Mouse (Mus musculus): ENCODE data around the gene Rsrp1. TPM values are rescaled to one million over a fixed set of nuclear protein-coding genes. Genes with fewer than 3 reads are reported as not detected.
"Not testable (repeated sequence)": the region's sequence is repeated elsewhere in the genome, so short reads cannot be mapped to it uniquely, and the experiment has no call there.

Rsrp1 gene
- polyA plus RNA-seq, 1 experiment from 2014 or later, result 263 TPM

DNA sequence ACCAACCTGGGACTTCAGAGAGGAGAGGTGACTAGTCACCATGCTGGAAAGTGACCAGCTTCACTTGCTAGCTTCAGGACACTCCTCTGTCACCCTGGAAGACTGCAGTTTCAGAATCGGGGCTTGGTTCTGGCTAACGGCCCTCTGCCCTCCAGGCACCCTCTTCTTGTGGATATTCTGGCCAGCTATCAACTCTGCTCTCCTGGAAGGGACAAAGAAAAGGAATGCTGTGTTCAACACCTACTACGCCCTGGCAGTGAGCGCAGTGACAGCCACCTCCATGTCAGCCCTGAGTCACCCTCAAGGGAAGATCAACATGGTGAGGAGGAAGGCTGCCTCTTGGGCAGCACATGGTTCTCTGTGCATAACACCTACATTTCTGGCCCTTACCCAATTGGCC lies 39.0 kb upstream of the Rsrp1 start:
- no peak for ATAC-seq
- Histone ChIP-seq H3K9me3 (ENCODE audit: control insufficient read depth) (no peaks in the 10 kb centered on the region), H3K9ac (ENCODE audit: low read depth, low read length) (no peak overlapping the region), H3K27ac (ENCODE audit: low read depth, low read length) (no peak overlapping the region), H3K36me3 (ENCODE audit: control insufficient read depth, insufficient read depth) (no peaks in the 10 kb centered on the region), H3K4me1 (replicated peaks; ENCODE audit: control insufficient read depth, insufficient read depth, low read length) (0 out of 2 replicates have a peak, but pooled peaks cover 3% of the 10 kb centered on the region), H3K4me2 (replicated peaks; ENCODE audit: low read depth) (no peak overlapping the region), H3K27me3 (replicated peaks; ENCODE audit: control insufficient read depth, insufficient read depth, low read length) (no peaks in the 10 kb centered on the region), H3K4me3 (ENCODE audit: low read depth, low read length) (no peak overlapping the region)
- WGBS, result 87% methylated on average over 4 of the region's 4 CpGs
- TF ChIP-seq CTCF (IDR thresholded peaks at IDR 0.05; ENCODE audit: low read depth), result no peak

DNA sequence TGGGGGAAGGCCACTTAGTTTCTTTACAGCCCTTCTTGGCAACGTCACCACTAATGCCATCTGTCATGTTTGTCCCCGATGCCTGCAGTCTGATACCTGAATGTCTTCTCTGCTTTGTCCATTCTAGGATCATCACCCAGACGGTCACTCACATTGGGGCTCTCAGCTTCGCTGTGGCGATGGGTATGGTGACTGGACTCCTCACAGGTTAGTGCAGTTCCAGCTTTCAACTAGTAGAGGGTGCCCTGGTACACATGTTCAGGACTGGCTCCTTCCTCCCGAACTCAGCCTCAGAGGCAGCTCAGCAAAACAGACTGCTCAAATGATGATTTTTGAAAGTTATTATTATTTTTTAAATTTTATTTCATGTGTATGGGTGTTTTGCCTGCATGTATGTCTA lies 31.3 kb upstream of the Rsrp1 start:
- Histone ChIP-seq H3K27ac (ENCODE audit: low read depth, low read length) (no peak overlapping the region), H3K27me3 (replicated peaks; ENCODE audit: control insufficient read depth, insufficient read depth, low read length) (no peaks in the 10 kb centered on the region), H3K4me1 (replicated peaks; ENCODE audit: control insufficient read depth, insufficient read depth, low read length) (no peaks in the 10 kb centered on the region), H3K4me2 (replicated peaks; ENCODE audit: low read depth) (no peak overlapping the region), H3K4me3 (ENCODE audit: low read depth, low read length) (no peak overlapping the region), H3K36me3 (ENCODE audit: control insufficient read depth, insufficient read depth) (peaks cover 15% of the 10 kb centered on the region), H3K9me3 (ENCODE audit: control insufficient read depth) (no peaks in the 10 kb centered on the region), H3K9ac (ENCODE audit: low read depth, low read length) (no peak overlapping the region)
- no peak for TF ChIP-seq CTCF (IDR thresholded peaks at IDR 0.05; ENCODE audit: low read depth)
- WGBS, result 76% methylated on average over 6 of the region's 6 CpGs
- no peak for ATAC-seq

DNA sequence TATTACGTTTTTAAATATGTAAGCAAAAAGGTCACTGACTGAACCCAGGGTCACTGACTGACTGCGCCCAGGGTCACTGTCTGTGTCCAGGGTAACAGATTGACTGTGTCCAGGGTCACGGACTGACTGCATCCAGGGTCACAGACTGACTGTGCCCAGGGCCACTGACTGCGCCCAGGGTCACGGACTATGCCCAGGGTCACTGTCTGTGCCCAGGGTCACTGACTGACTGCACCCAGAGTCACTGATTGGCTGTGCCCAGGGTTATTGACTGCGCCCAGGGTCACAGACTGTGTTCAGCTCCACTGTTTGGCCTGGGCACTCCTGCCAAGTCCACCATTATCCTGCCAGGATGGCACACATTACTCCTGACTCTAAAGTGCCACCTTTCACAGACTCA lies 26.1 kb upstream of the Rsrp1 start:
- no peak overlapping the region for H3K27ac ChIP-seq (ENCODE audit: low read depth, low read length)
- 86% methylated on average over 6 of the region's 6 CpGs for WGBS
- H3K4me3 ChIP-seq (ENCODE audit: low read depth, low read length), result no peak overlapping the region
- H3K9ac ChIP-seq (ENCODE audit: low read depth, low read length), result no peak overlapping the region
- H3K27me3 ChIP-seq (replicated peaks; ENCODE audit: control insufficient read depth, insufficient read depth, low read length), result no peaks in the 10 kb centered on the region
- no peaks in the 10 kb centered on the region for H3K4me1 ChIP-seq (replicated peaks; ENCODE audit: control insufficient read depth, insufficient read depth, low read length)
- no peak for TF ChIP-seq CTCF (IDR thresholded peaks at IDR 0.05; ENCODE audit: low read depth)
- no peak for ATAC-seq
- H3K4me2 ChIP-seq (replicated peaks; ENCODE audit: low read depth), result no peak overlapping the region
- H3K9me3 ChIP-seq (ENCODE audit: control insufficient read depth), result no peaks in the 10 kb centered on the region
- H3K36me3 ChIP-seq (ENCODE audit: control insufficient read depth, insufficient read depth), result peaks cover 60% of the 10 kb centered on the region

DNA sequence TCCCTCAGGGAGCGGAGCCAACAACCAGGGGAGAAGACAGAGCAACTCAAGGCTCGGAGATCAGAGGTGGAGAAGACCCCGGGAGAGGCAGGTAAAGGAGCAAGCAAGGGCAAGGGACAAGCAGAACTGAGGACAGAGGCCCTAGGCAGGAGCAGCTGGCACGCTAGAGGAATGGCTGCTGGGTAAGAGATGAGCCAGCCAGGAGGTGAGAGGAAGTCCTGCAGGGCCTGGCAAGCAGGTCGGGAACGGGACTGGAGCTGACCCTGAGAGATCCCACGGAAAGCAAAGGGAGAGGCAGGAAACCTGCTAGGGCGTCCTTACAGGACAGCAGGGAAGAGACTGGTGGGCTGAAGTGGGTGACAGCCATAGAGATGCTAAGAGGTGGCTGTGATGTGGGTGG lies 22.3 kb upstream of the Rsrp1 start:
- Histone ChIP-seq H3K9ac (ENCODE audit: low read depth, low read length) (no peak overlapping the region), H3K27me3 (replicated peaks; ENCODE audit: control insufficient read depth, insufficient read depth, low read length) (no peaks in the 10 kb centered on the region), H3K4me2 (replicated peaks; ENCODE audit: low read depth) (no peak overlapping the region), H3K27ac (ENCODE audit: low read depth, low read length) (no peak overlapping the region), H3K9me3 (ENCODE audit: control insufficient read depth) (no peaks in the 10 kb centered on the region), H3K4me3 (ENCODE audit: low read depth, low read length) (no peak overlapping the region), H3K36me3 (ENCODE audit: control insufficient read depth, insufficient read depth) (peaks cover 92% of the 10 kb centered on the region), H3K4me1 (replicated peaks; ENCODE audit: control insufficient read depth, insufficient read depth, low read length) (no peaks in the 10 kb centered on the region)
- ATAC-seq, result no peak
- 94% methylated on average over 8 of the region's 8 CpGs for WGBS
- no peak for TF ChIP-seq CTCF (IDR thresholded peaks at IDR 0.05; ENCODE audit: low read depth)

DNA sequence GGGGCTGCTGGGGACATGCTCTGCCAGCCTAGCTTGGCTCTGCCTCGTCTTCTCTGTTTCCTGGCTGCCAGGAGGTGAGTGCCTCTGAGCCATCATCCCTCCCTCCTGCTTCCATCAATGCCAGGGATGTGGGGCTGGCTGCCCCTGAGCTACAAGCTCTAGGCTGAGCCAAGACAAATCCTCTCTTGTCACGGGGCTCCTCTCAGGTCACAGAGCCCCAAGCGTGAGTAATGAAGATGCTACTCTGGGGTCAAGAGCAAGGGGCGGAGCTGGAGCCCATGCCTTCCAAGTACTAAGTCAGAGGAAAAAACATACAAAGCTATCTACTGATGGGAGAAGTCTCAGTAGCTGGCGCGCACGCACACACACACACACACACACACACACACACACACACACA lies 20.3 kb upstream of the Rsrp1 start:
- no peak overlapping the region for H3K9ac ChIP-seq (ENCODE audit: low read depth, low read length)
- H3K27me3 ChIP-seq (replicated peaks; ENCODE audit: control insufficient read depth, insufficient read depth, low read length), result no peaks in the 10 kb centered on the region
- no peaks in the 10 kb centered on the region for H3K4me1 ChIP-seq (replicated peaks; ENCODE audit: control insufficient read depth, insufficient read depth, low read length)
- H3K27ac ChIP-seq (ENCODE audit: low read depth, low read length), result no peak overlapping the region
- ATAC-seq, result no peak
- peaks cover 91% of the 10 kb centered on the region for H3K36me3 ChIP-seq (ENCODE audit: control insufficient read depth, insufficient read depth)
- H3K9me3 ChIP-seq (ENCODE audit: control insufficient read depth), result no peaks in the 10 kb centered on the region
- no peak for TF ChIP-seq CTCF (IDR thresholded peaks at IDR 0.05; ENCODE audit: low read depth)
- 84% methylated on average over 7 of the region's 7 CpGs for WGBS
- no peak overlapping the region for H3K4me2 ChIP-seq (replicated peaks; ENCODE audit: low read depth)
- no peak overlapping the region for H3K4me3 ChIP-seq (ENCODE audit: low read depth, low read length)

DNA sequence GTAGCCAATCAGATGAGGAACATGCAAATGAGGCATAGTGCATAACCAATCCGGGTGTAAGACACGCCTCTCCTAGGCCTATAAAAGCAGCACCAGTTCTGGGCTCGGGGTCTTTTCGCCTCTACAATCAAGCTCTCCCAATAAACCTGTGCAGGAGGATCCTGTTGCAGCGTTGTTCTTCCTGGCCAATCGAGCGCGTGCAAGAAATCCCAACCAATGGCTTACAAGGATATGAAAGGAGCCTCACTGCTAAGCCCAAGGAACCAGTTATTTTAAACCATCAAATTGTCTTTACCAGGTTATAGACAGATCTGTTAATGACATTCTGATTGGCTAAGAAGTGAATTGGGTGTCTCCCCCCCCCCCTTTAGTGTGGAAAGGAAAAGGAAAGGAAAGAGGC lies 12.0 kb upstream of the Rsrp1 start:
- not testable (repeated sequence) for H3K27ac ChIP-seq (ENCODE audit: low read depth, low read length); H3K4me3 ChIP-seq (ENCODE audit: low read depth, low read length); H3K4me2 ChIP-seq (replicated peaks; ENCODE audit: low read depth); H3K27me3 ChIP-seq (replicated peaks; ENCODE audit: control insufficient read depth, insufficient read depth, low read length); H3K9me3 ChIP-seq (ENCODE audit: control insufficient read depth); H3K4me1 ChIP-seq (replicated peaks; ENCODE audit: control insufficient read depth, insufficient read depth, low read length); H3K9ac ChIP-seq (ENCODE audit: low read depth, low read length); ATAC-seq
- 93% methylated on average over 6 of the region's 8 CpGs for WGBS
- peaks cover 41% of the 10 kb centered on the region for H3K36me3 ChIP-seq (ENCODE audit: control insufficient read depth, insufficient read depth)

DNA sequence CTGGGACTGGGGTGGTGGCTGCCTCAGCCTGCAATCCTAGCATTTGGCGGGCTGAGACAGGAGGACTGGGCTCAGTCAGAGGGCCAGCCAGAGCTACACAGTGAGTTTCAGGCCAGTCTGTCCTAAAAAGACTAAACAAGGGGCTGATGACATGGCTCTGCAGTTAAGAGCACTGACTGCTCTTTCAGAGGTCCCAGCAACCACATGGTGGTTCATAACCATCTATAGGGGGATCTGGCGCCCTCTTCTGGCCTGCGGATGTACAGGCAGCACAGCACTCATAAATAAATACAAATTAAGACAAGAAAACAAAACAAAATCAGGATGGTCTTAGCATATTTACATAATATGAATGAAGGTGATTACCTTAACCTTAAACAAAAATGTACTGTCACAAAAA lies 10.0 kb upstream of the Rsrp1 start:
- TF ChIP-seq CTCF (IDR thresholded peaks at IDR 0.05; ENCODE audit: low read depth), result peak; percentile 89
- H3K9ac ChIP-seq (ENCODE audit: low read depth, low read length), result no peak overlapping the region
- H3K4me2 ChIP-seq (replicated peaks; ENCODE audit: low read depth), result peak overlapping the region; percentile 77; the same call in 1 of the 2 replicates
- H3K4me1 ChIP-seq (replicated peaks; ENCODE audit: control insufficient read depth, insufficient read depth, low read length), result no peaks in the 10 kb centered on the region
- H3K4me3 ChIP-seq (ENCODE audit: low read depth, low read length), result no peak overlapping the region
- no peaks in the 10 kb centered on the region for H3K27me3 ChIP-seq (replicated peaks; ENCODE audit: control insufficient read depth, insufficient read depth, low read length)
- H3K36me3 ChIP-seq (ENCODE audit: control insufficient read depth, insufficient read depth), result peaks cover 22% of the 10 kb centered on the region
- WGBS, result 32% methylated on average over 3 of the region's 3 CpGs
- no peak overlapping the region for H3K27ac ChIP-seq (ENCODE audit: low read depth, low read length)
- no peaks in the 10 kb centered on the region for H3K9me3 ChIP-seq (ENCODE audit: control insufficient read depth)
- ATAC-seq, result no peak

All from intestine, postnatal 0 days (tissue).